Mouse (Mus musculus) hindbrain, postnatal 0 days (tissue): ENCODE data around the gene Vmn1r101. TPM values are rescaled to one million over a fixed set of nuclear protein-coding genes. Genes with fewer than 3 reads are reported as not detected.
"Not testable (repeated sequence)": the region's sequence is repeated elsewhere in the genome, so short reads cannot be mapped to it uniquely, and the experiment has no call there.

ENCODE experiments used
- ATAC-seq: fragments of 200-750 bp; cut with Nextera tagmentation; 2 replicates; pipeline ENCODE4 v1.8.0; 2017; ENCODE audit warnings: mild to moderate bottlenecking, moderate TSS enrichment, moderate library complexity
- DNase-seq: peaks from one replicate; pipeline ENCODE4 v3.0.0-alpha.2; 2015; ENCODE audit warnings: low spot score
- H3K27ac ChIP-seq: fragments of 300-500 bp; sonication (generic); 2 replicates; pipeline ENCODE4 v1.5.1; 2014; ENCODE audit warnings: mild to moderate bottlenecking
- H3K27me3 ChIP-seq: fragments of 300-500 bp; sonication (generic); 2 replicates; pipeline ENCODE4 v1.6.1; 2014; ENCODE audit warnings: low read length, mixed read lengths; ENCODE audit not compliant: insufficient read depth
- H3K36me3 ChIP-seq: fragments of 300-500 bp; sonication (generic); 2 replicates; pipeline ENCODE4 v1.6.1; 2014; ENCODE audit warnings: low read length, mixed read lengths; ENCODE audit not compliant: insufficient read depth
- H3K4me1 ChIP-seq: fragments of 300-500 bp; sonication (generic); 2 replicates; pipeline ENCODE4 v1.6.1; 2014; ENCODE audit warnings: antibody characterized with exemption, low read length, mixed read lengths; ENCODE audit not compliant: insufficient read depth
- H3K4me2 ChIP-seq: fragments of 300-500 bp; sonication (generic); 2 replicates; pipeline ENCODE4 v1.6.1; 2014; ENCODE audit warnings: low read depth, mild to moderate bottlenecking, low read length, moderate library complexity, mixed read lengths
- H3K4me3 ChIP-seq: fragments of 300-500 bp; sonication (generic); 2 replicates; pipeline ENCODE4 v1.5.1; 2014; ENCODE audit warnings: low read length
- H3K9ac ChIP-seq: fragments of 300-500 bp; sonication (generic); replicated peaks from 2 replicates; pipeline ENCODE4 v1.6.1; 2014; ENCODE audit warnings: mild to moderate bottlenecking, low read length, moderate library complexity, mixed read lengths
- H3K9me3 ChIP-seq: fragments of 300-500 bp; sonication (generic); 2 replicates; pipeline ENCODE4 v1.6.1; 2016; ENCODE audit warnings: low read length, mixed read lengths
- WGBS: fragments of 180-500 bp; shearing (Covaris S2); extraction: QIAGEN DNeasy Blood & Tissue Kit; methylation state at CpG from one replicate; pipeline ENCODE4 v1.1.7; 2014; 5-methylcytosine and 5-hydroxymethylcytosine counted together
- polyA plus RNA-seq: library from polyadenylated mRNA; unstranded; fragments of >200 nt; fragmentation: Nextera tagmentation; extraction: Ambion mirVana; gene quantifications from 2 replicates; pipeline ENCODE4 v1.2.1, GENCODE M21; 2015
- total RNA-seq: library from RNA; depleted of rRNA; stranded (reverse); fragments of >200 nt; gene quantifications from 2 replicates; pipeline ENCODE4 v1.2.3, GENCODE M21; 2014; rRNA removed

Vmn1r101 gene
- total RNA-seq: not detected in 2 replicates
- not detected in 2 replicates for polyA plus RNA-seq

GRCm38 (mm10) chr7:20442493-20442892, at the start of gene Vmn1r101:
TSS of gene Vmn1r101 (minus strand) at chr7:20442593.
- not testable (repeated sequence) for H3K36me3 ChIP-seq, ATAC-seq, H3K9ac ChIP-seq, H3K27ac ChIP-seq, H3K4me2 ChIP-seq, H3K4me3 ChIP-seq, H3K4me1 ChIP-seq, H3K27me3 ChIP-seq, DNase-seq, H3K9me3 ChIP-seq
- WGBS: no CpG with 5 or more reads among the region's 2 CpGs

GRCm38 (mm10) chr7:20474825-20475224, 32.4 kb upstream of the Vmn1r101 start, which contains the start of gene Gm10670:
TSS of gene Gm10670 (minus strand) at chr7:20474925.
- not testable (repeated sequence) for DNase-seq, ATAC-seq, H3K27me3 ChIP-seq, H3K27ac ChIP-seq, H3K4me2 ChIP-seq, H3K9me3 ChIP-seq, H3K4me1 ChIP-seq, H3K9ac ChIP-seq, H3K4me3 ChIP-seq, H3K36me3 ChIP-seq
- WGBS: no CpG with 5 or more reads among the region's 5 CpGs

GRCm38 (mm10) chr7:20417642-20418041, 24.8 kb downstream of the Vmn1r101 start, which contains the start of gene Vmn1r100:
TSS of gene Vmn1r100 (plus strand) at chr7:20417942.
- not testable (repeated sequence) for H3K4me2 ChIP-seq, H3K9me3 ChIP-seq, H3K9ac ChIP-seq, H3K27ac ChIP-seq, ATAC-seq, H3K36me3 ChIP-seq, H3K4me1 ChIP-seq, DNase-seq, H3K27me3 ChIP-seq, H3K4me3 ChIP-seq
- no CpG with 5 or more reads among the region's 3 CpGs for WGBS

Other genes with a start within 250 kb of the Vmn1r101 start
- not detected in 2 replicates for gene Vmn1r95, start 248.9 kb downstream of the Vmn1r101 start, total RNA-seq
- not detected in 2 replicates for gene Vmn1r95, start 248.9 kb downstream of the Vmn1r101 start, polyA plus RNA-seq
- gene Gm6164, start 237.0 kb downstream of the Vmn1r101 start, total RNA-seq: not detected in 2 replicates
- gene Gm6164, start 237.0 kb downstream of the Vmn1r101 start, polyA plus RNA-seq: not detected in 2 replicates
- gene Gm4498, start 208.8 kb downstream of the Vmn1r101 start, total RNA-seq: not detected in 2 replicates
- gene Gm4498, start 208.8 kb downstream of the Vmn1r101 start, polyA plus RNA-seq: not detected in 2 replicates
- not detected in 2 replicates for gene Gm5890, start 179.8 kb downstream of the Vmn1r101 start, total RNA-seq
- not detected in 2 replicates for gene Gm5890, start 179.8 kb downstream of the Vmn1r101 start, polyA plus RNA-seq
- not detected in 2 replicates for gene Gm4133, start 108.5 kb downstream of the Vmn1r101 start, total RNA-seq
- not detected in 2 replicates for gene Gm4133, start 108.5 kb downstream of the Vmn1r101 start, polyA plus RNA-seq
- not detected in 2 replicates for gene Gm5728, start 67.2 kb downstream of the Vmn1r101 start, total RNA-seq
- gene Gm5728, start 67.2 kb downstream of the Vmn1r101 start, polyA plus RNA-seq: not detected in 2 replicates
- gene Vmn1r100, start 24.7 kb downstream of the Vmn1r101 start, total RNA-seq: not detected in 2 replicates
- not detected in 2 replicates for gene Vmn1r100, start 24.7 kb downstream of the Vmn1r101 start, polyA plus RNA-seq
- not detected in 2 replicates for gene Gm10670, start 32.3 kb upstream of the Vmn1r101 start, total RNA-seq
- not detected in 2 replicates for gene Gm10670, start 32.3 kb upstream of the Vmn1r101 start, polyA plus RNA-seq
- not detected in 2 replicates for gene Vmn1r103, start 67.9 kb upstream of the Vmn1r101 start, total RNA-seq
- gene Vmn1r103, start 67.9 kb upstream of the Vmn1r101 start, polyA plus RNA-seq: not detected in 2 replicates
- gene Vmn1r104, start 91.2 kb upstream of the Vmn1r101 start, total RNA-seq: not detected in 2 replicates
- gene Vmn1r104, start 91.2 kb upstream of the Vmn1r101 start, polyA plus RNA-seq: not detected in 2 replicates
- gene Gm5726, start 103.2 kb upstream of the Vmn1r101 start, total RNA-seq: not detected in 2 replicates
- not detected in 2 replicates for gene Gm5726, start 103.2 kb upstream of the Vmn1r101 start, polyA plus RNA-seq
- gene Gm4141, start 133.6 kb upstream of the Vmn1r101 start, total RNA-seq: not detected in 2 replicates
- gene Gm4141, start 133.6 kb upstream of the Vmn1r101 start, polyA plus RNA-seq: not detected in 2 replicates
- not detected in 2 replicates for gene Gm4513, start 156.4 kb upstream of the Vmn1r101 start, total RNA-seq
- gene Gm4513, start 156.4 kb upstream of the Vmn1r101 start, polyA plus RNA-seq: not detected in 2 replicates
- not detected in 2 replicates for gene Vmn1r107, start 226.3 kb upstream of the Vmn1r101 start, total RNA-seq
- not detected in 2 replicates for gene Vmn1r107, start 226.3 kb upstream of the Vmn1r101 start, polyA plus RNA-seq